Mouse (Mus musculus) E14TG2a.4 (cell line): ENCODE measurements around the gene Foxp3.

Experiments used
- CTCF ChIP-seq: conservative IDR thresholded peaks from 2 replicates; pipeline ENCODE4 v1.5.1; 2014; ENCODE audit warnings: low read length
- POU5F1 ChIP-seq: IDR thresholded peaks from 2 replicates; pipeline ENCODE4 v1.6.1; 2014; ENCODE audit warnings: low read length, borderline replicate concordance

DNA sequence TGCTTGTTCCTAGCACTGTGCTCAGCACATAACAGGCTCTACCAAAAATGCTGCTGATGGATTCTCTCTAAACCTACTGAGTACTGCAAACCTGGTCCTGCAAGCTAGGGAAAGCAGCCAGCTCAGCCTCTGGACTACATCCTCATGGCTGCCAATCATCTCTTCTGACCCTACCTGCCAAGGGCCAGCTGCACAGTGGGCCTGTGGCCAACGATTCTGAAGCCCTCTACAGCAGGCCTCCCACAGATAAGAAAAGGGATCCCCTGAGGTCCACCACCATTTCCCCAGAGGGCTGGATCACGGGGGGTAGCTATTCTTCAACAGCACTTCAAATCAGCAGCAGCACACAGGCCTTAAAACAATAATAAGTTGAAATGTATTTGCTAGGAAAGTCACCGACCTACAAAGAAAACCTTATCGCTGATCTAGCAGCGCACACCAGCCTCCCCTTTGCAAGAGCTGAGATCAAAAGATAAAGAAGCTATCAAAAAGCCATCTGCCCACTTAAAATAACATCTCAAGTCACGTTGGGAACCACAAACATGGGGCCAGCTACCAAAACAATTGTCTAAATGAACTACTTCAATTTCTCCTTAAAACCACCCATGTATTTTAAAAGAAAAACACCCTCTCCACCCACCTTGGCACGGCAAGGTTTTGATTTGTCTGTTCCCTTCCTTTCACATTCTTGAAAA lies 2.8 kb upstream of the Foxp3 start:
- no peak for TF ChIP-seq POU5F1
- no peak for TF ChIP-seq CTCF
